Mouse (Mus musculus): ENCODE data around the gene Gm2174. TPM values are rescaled to one million over a fixed set of nuclear protein-coding genes. Genes with fewer than 3 reads are reported as not detected.

The Gm2174 gene
- total RNA-seq, 2 experiments from 2014 or later = not detected

DNA sequence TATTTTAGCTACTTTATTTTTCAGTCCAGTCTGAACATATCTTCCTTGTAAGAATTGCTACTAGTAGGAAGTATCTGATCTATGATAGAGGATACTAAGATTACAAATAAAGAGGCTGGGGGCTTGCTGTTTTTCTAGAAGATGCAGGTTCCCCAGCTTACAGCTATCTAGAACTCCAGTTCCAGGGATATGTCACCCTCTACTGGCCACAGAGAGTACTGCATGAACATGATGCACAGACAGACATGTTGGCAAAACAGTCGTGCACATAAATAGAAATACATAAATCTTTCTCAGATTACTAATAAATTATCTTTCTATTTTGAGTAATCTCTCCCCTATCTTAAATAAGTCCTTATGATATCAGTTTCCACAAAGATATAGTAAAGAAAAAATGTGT, 42.0 kb downstream of the Gm2174 start:
- intact Hi-C loops (cut with DNase I) = loop anchor here (5.0 kb wide), 1 partner anchor 62 kb away; no protein-coding TSS in a partner anchor

GRCm38 (mm10) chrX:56497241-56497640, 49.5 kb downstream of the Gm2174 start:
- intact Hi-C loops (cut with DNase I) = no loop called here
- peak; percentile 24 for DNase-seq

More for the DNA sequence above, 42.0 kb downstream of the Gm2174 start:
- DNase-seq = peak; percentile 71

Other genes with a start within 250 kb of the Gm2174 start
- gene Gm773, start 235.1 kb upstream of the Gm2174 start, total RNA-seq (2021) = not detected
- 1 to 10 TPM; 5.6 to 5.7 TPM for gene Zfp449, start 101.6 kb upstream of the Gm2174 start, total RNA-seq (2021)
- 10 to 100 TPM; 35.4 to 37.0 TPM for gene Smim10l2a, start 73.4 kb upstream of the Gm2174 start, total RNA-seq (2021)
- gene Ints6l, start 6.9 kb downstream of the Gm2174 start, total RNA-seq (2021) = 10 to 100 TPM; 26.8 to 27.0 TPM
- not detected for gene Gm10477, start 76.8 kb downstream of the Gm2174 start, total RNA-seq (2021)
- not detected for gene Gm648, start 101.6 kb downstream of the Gm2174 start, total RNA-seq (2021)
- 10 to 100 TPM; 37.0 to 37.2 TPM for gene Mmgt1, start 150.1 kb downstream of the Gm2174 start, total RNA-seq (2021)
- gene Slc9a6, start 161.8 kb downstream of the Gm2174 start, total RNA-seq (2021) = 100 to 1,000 TPM; 103 to 116 TPM

Data from left cerebral cortex, postnatal 4 days (tissue).